Mouse (Mus musculus) G1E-ER4 (cell line): ENCODE data around the gene Smarcc2. TPM values are rescaled to one million over a fixed set of nuclear protein-coding genes. Genes with fewer than 3 reads are reported as not detected.

ENCODE experiments used
- GATA1 ChIP-seq: IDR thresholded peaks from one replicate; pipeline ENCODE4 v1.8.0; 2012; ENCODE audit warnings: low read length, inconsistent platforms
- polyA plus RNA-seq: library from polyadenylated mRNA; stranded (reverse); fragments of >175 nt; gene quantifications from 2 replicates; pipeline ENCODE4 v1.2.3, GENCODE M21; 2012

Gene Smarcc2
- polyA plus RNA-seq, 1 experiment, result 204 TPM

GRCm38 (mm10) chr10:128520591-128520990 lies 61.5 kb downstream of the Smarcc2 start:
- no peak for TF ChIP-seq GATA1

GRCm38 (mm10) chr10:128522351-128522750 lies 63.3 kb downstream of the Smarcc2 start:
- TF ChIP-seq GATA1, result no peak

- TF ChIP-seq GATA1, result no peak
Observed at GRCm38 (mm10) chr10:128524111-128524731, 65.2 kb downstream of the Smarcc2 start.

- TF ChIP-seq GATA1, result no peak
Observed at GRCm38 (mm10) chr10:128524732-128525662, 65.9 kb downstream of the Smarcc2 start.

- TF ChIP-seq GATA1, result no peak
Observed at GRCm38 (mm10) chr10:128525671-128526308, 66.7 kb downstream of the Smarcc2 start, which contains the start of gene Esyt1. Gene Esyt1 (minus strand): TSS chr10:128525871.

- TF ChIP-seq GATA1, result no peak
Observed at GRCm38 (mm10) chr10:128526366-128527356, 67.6 kb downstream of the Smarcc2 start.

- TF ChIP-seq GATA1, result no peak
Observed at GRCm38 (mm10) chr10:128535206-128535605, 76.2 kb downstream of the Smarcc2 start.

GRCm38 (mm10) chr10:128535624-128536265 lies 76.7 kb downstream of the Smarcc2 start:
- no peak for TF ChIP-seq GATA1

GRCm38 (mm10) chr10:128536266-128536940 lies 77.4 kb downstream of the Smarcc2 start:
- TF ChIP-seq GATA1, result no peak

GRCm38 (mm10) chr10:128538340-128538870 lies 79.4 kb downstream of the Smarcc2 start:
- no peak for TF ChIP-seq GATA1

Other genes starting within 250 kb of the Smarcc2 start
- gene Spryd4, start 247.4 kb upstream of the Smarcc2 start, polyA plus RNA-seq, result 3.9 and 5.2 TPM in 2 replicates
- not detected in 2 replicates for gene Mip, start 233.4 kb upstream of the Smarcc2 start, polyA plus RNA-seq
- gene Timeless, start 227.2 kb upstream of the Smarcc2 start, polyA plus RNA-seq, result 38.9 and 45.1 TPM in 2 replicates
- gene Apon, start 205.2 kb upstream of the Smarcc2 start, polyA plus RNA-seq, result 0.04 TPM in 1 of 2 replicates, not detected in the other
- gene Apof, start 190.6 kb upstream of the Smarcc2 start, polyA plus RNA-seq, result not detected in 2 replicates
- gene Stat2, start 188.7 kb upstream of the Smarcc2 start, polyA plus RNA-seq, result 9.1 TPM in 2 replicates
- gene Il23a, start 160.5 kb upstream of the Smarcc2 start, polyA plus RNA-seq, result 0.05 and 0.08 TPM in 2 replicates
- gene Pan2, start 155.9 kb upstream of the Smarcc2 start, polyA plus RNA-seq, result 2.7 and 3.1 TPM in 2 replicates
- 83.4 and 115 TPM in 2 replicates for gene Cnpy2, start 136.8 kb upstream of the Smarcc2 start, polyA plus RNA-seq
- 16.3 and 53.3 TPM in 2 replicates for gene Cs, start 121.5 kb upstream of the Smarcc2 start, polyA plus RNA-seq
- gene Coq10a, start 90.3 kb upstream of the Smarcc2 start, polyA plus RNA-seq, result 8.7 and 15.8 TPM in 2 replicates
- gene Ankrd52, start 82.1 kb upstream of the Smarcc2 start, polyA plus RNA-seq, result 79.7 and 85.8 TPM in 2 replicates
- gene Slc39a5, start 58.0 kb upstream of the Smarcc2 start, polyA plus RNA-seq, result not detected in 2 replicates
- 226 and 249 TPM in 2 replicates for gene Nabp2, start 47.8 kb upstream of the Smarcc2 start, polyA plus RNA-seq
- 11.6 and 14.5 TPM in 2 replicates for gene Rnf41, start 47.6 kb upstream of the Smarcc2 start, polyA plus RNA-seq
- 221 and 292 TPM in 2 replicates for gene Myl6, start 34.9 kb downstream of the Smarcc2 start, polyA plus RNA-seq
- gene Myl6b, start 39.4 kb downstream of the Smarcc2 start, polyA plus RNA-seq, result 18.5 and 18.8 TPM in 2 replicates
- 77.9 and 92.1 TPM in 2 replicates for gene Esyt1, start 66.6 kb downstream of the Smarcc2 start, polyA plus RNA-seq
- 18.8 and 21.2 TPM in 2 replicates for gene Zc3h10, start 88.5 kb downstream of the Smarcc2 start, polyA plus RNA-seq
- 8,707 and 11,892 TPM in 2 replicates for gene Rpl41, start 90.1 kb downstream of the Smarcc2 start, polyA plus RNA-seq
- gene Pa2g4, start 106.7 kb downstream of the Smarcc2 start, polyA plus RNA-seq, result 631 and 749 TPM in 2 replicates
- gene Erbb3, start 130.4 kb downstream of the Smarcc2 start, polyA plus RNA-seq, result 0.39 TPM in 2 replicates
- gene Rps26, start 167.5 kb downstream of the Smarcc2 start, polyA plus RNA-seq, result 1,312 and 5,477 TPM in 2 replicates
- 2.7 and 3.6 TPM in 2 replicates for gene Ikzf4, start 186.7 kb downstream of the Smarcc2 start, polyA plus RNA-seq
- 0.66 and 0.90 TPM in 2 replicates for gene Suox, start 214.8 kb downstream of the Smarcc2 start, polyA plus RNA-seq
- gene Rab5b, start 237.0 kb downstream of the Smarcc2 start, polyA plus RNA-seq, result 14.3 and 19.7 TPM in 2 replicates
- gene Pmel, start 244.9 kb downstream of the Smarcc2 start, polyA plus RNA-seq, result 0.10 and 0.18 TPM in 2 replicates
- 21.0 and 30.8 TPM in 2 replicates for gene Cdk2, start 245.8 kb downstream of the Smarcc2 start, polyA plus RNA-seq